Mouse (Mus musculus) spleen, postnatal 36 days (tissue): ENCODE results near the gene Slc25a21.

ENCODE experiments used
- DNase-seq, 2 experiments: peaks; one replicate each; pipeline ENCODE4 v3.0.0; 2022; ENCODE audit warnings: low spot score in 2 of 2, mixed read lengths in 1 of 2

Gene Slc25a21

DNA sequence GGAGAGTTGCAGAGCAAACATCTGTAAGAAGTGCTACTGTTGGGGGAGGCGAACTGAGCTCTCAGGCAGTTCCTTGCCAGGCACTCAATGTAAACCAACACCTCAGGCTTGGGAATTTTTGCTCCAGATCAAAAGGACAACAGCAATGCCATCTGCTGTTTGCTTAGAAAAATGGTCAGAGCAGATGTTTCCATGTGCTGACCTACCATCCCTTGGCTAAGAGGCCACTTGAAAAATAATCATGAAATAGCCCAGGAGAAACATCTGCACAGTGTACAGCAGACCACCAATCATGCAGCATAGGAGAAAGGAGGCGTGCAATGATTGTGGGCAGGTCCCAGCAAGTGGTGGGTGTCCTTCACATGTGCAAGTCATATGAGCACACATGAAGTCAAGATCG is 180.9 kb downstream of the Slc25a21 start:
- no peak for DNase-seq

GRCm38 (mm10) chr12:57009010-57009409 is 188.3 kb downstream of the Slc25a21 start:
- DNase-seq, result no peak

- DNase-seq, result no peak
Observed at GRCm38 (mm10) chr12:56986049-56986448, 211.2 kb downstream of the Slc25a21 start.

DNA sequence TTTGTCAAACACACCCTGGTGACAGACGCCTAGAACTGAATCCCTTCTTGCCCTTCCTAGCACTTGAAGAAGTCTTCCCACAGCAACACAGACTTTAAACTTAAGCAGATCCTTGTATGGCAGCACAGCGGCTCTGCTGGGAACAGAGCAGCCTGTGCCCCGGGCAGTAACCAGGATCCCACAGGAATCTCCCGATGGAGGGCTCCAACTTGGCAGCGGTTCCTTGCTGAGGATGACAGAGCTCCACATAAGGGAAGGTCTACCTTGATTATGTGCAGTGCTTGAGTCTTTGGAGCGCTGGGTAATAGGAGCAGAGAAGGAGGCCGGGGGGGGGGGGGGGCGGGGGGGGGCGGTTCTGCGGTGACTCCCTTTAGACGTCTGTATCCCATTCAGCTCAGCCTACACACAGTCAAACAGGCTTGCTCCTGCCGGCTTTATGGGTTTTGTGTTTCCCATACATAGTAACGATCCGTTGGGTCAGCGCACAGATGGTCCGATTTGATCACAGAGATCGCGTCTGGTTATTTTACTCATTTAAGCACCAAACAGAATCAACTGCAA is 215.1 kb downstream of the Slc25a21 start:
- DNase-seq, result no peak

GRCm38 (mm10) chr12:56975256-56975655 is 222.0 kb downstream of the Slc25a21 start:
- no peak for DNase-seq

DNA sequence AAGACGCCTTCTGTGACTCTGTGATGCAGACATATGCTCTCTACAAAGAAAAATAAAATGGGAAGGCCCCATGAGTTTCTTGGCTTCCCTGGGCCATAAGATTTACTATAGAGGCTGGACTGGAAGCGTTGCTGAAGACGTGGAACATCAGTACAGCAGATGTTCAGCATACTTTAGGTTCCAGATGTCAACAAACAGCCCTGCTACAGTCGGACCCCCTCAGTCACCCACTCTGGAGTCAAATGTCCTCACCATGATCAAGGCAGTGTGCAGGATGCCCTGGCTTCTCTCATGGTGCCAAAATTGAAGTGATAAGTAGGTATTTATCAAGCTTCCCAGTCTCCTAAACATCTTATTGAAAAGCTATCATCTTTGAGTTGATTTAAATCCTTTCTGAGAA is 234.0 kb downstream of the Slc25a21 start:
- DNase-seq, result no peak

DNA sequence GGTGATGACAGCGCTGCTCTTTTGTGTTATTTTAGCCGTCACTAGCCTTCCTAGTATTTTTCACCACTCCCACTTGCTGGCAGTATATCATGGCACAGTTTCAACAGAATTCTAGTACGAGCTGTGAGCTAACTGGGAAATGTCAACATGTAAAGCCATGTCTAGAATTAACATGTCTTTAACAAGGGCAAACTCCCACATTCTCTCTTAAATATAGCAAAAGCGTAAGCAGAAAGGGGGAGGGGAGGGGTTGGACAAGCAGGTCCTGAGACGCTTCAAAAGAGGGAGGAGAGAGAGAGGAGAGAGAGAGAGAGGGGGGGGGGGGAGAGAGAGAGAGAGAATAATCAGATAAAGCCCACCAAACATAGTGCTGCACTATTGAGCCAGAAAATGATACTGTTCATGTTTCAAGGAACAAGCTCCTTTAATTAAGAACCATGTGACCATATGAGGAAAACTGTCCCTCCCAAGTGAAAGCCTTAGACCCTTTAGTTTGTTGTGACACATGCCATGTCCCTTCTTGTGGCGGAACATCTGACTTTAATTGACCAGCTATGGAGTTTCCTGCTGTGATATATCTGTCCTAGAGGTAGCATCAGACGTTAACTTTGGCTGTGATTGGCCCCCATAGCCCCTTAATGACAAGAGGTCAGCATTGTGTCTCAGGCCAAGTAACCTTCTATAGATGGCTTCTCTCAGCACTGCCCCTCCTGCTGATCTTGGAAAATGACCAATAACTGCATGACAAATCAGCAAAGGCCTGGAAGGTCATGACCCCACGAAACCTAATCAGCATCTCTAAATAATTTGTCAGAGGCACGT is 237.8 kb downstream of the Slc25a21 start:
- DNase-seq, result no peak

GRCm38 (mm10) chr12:56958244-56958643 is 239.0 kb downstream of the Slc25a21 start:
- no peak for DNase-seq

GRCm38 (mm10) chr12:56951749-56952657 is 245.3 kb downstream of the Slc25a21 start:
- DNase-seq, result no peak

GRCm38 (mm10) chr12:56944265-56944664 is 253.0 kb downstream of the Slc25a21 start:
- DNase-seq, result no peak

GRCm38 (mm10) chr12:56940861-56941260 is 256.4 kb downstream of the Slc25a21 start:
- no peak for DNase-seq

DNA sequence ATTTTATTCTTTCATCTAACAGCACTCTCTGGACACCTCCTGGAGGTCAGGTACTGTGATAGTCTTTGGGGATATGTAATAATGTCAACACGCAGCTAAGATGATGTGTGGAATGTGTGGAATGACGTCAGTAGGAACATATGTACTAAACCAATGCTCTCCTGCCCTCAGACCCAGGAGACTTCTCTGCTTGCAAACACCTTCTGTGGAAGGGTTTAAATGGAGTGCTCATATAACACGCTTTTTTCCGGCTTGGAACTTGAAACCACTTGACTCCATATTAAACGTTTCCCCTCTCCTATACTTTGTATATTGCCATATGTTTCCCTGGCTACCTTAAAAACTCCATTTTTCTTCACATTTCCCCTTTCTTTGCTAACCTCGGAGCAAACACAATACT is 279.1 kb downstream of the Slc25a21 start:
- DNase-seq, result no peak

- no peak for DNase-seq
Observed at GRCm38 (mm10) chr12:56906476-56906875, 290.8 kb downstream of the Slc25a21 start.

DNA sequence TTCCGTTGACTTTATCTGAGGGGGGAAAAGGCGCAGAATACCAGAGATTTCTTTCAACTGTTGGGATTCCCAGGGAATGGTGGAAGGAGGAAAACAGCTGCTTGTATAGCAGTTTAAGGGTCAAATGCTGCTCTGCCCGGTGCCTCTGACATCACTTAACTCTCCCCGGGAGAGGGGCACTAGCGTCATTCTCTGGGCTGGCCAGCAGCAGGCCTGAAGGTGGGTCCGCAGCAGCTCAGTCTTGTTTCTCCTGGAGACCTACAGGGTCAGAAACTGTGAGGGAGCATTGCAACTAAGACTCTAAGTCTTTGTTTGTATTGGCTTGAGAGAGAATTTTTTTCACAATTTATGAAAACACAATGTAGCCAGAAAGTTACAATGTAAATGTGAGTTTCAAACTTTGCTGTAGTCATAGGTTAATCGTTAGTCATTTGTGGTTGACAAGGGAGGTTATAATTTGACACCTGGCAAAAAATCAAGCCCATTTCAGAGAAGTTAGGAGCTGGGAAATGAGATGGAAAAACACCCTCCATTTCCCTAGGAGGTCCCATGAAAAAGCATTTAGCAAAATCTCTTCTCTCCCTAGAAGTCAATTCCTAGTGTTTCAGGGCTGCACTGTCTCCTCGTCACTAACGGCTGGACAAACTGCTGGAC is 291.5 kb downstream of the Slc25a21 start:
- DNase-seq, result no peak

- DNase-seq, result no peak
Observed at GRCm38 (mm10) chr12:56905222-56905621, 292.1 kb downstream of the Slc25a21 start.

DNA sequence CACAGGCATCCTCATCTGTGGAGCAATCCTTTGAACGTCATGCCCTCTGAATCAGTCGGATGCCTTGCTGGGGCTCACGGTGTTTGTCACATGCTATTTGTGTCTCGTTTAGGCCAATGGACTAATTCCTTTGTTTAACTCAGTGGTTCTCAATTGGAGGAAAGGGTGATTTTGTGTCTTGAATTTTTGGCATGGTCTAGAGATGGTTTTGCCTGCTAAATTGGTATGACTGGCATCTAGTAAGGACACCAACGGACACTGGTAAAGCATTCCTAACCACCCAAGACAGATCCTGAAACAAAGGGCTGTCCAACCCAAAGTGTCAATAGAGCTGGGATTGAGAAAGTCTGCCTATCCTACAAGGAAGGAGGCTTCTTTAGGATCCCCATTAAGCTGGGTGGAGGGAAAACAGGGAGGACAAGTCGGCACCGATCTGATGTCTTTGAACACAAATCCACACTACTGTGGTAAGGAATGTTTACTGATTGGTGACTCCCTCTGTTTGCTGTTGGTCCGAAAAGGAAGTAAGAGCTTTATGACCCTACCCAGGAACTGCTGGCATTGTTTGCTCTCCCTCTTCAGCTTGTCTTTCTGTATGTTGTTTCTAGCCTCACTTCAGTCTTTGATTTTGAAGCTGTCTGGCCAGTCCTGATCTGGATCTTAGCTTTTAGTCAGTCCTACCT is 294.4 kb downstream of the Slc25a21 start:
- no peak for DNase-seq

DNA sequence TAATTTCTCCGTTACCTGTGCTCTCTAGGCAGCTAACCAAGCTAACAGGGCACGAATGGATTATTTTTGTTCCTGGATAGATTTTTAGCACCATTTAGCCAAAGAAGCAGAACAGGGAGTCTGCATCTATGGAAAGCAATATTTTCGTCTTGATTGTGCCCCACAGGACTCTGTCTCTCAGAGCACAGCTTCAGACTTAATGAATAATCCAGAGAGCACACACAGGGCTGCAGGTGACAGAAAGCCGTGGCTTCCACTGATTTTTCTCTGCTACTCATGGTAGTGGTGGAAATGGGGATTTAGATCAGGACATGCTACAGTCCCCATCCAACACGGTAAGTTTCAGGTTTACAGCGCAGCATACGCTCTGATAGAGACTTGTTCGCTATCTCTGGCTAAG is 299.3 kb downstream of the Slc25a21 start:
- DNase-seq, result no peak

GRCm38 (mm10) chr12:56897221-56897937 is 299.9 kb downstream of the Slc25a21 start:
- DNase-seq, result no peak

GRCm38 (mm10) chr12:56894963-56895362 is 302.3 kb downstream of the Slc25a21 start:
- no peak for DNase-seq

DNA sequence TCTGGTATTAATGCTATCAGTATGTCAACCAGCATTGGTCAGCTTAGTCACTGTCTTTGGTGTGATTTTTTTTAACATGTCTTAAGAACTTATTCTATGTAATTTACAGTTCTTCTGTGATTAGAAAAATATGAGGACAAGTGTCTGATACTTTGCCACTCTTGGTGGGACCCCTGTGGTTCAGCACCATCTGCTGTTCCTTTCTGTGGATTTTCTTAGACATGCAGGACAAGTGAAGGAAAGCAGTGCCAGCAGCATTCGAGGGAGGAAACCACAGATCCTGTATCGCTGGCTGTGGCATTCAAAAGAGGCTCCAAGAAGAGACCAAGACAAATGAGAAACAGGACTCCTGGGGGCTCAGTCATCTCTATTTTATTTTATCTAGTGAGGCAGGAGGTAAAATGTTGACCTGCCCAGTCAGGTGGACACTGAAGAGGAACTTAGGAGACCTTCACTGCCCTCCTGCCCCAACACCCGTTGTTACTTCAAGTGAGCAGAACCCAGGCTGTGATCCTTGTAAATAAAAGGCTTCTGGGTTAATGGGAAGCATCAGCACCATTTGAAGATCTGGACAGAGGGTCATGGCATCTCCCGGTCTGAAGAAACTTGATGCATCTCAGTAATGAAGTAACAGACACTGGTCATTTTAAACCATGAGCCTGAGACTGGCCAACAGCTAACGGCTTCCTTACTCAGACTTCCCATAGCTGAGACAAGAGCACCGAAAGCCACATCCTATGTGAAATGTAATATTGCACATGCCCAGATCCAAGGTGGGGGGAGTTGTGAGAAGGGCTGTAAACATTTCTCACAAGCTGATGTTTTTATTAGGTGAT is 306.2 kb downstream of the Slc25a21 start:
- DNase-seq, result no peak
